Mouse (Mus musculus) urinary bladder, postnatal 14 days (tissue): ENCODE data around the gene Rftn1.

Source experiments
- DNase-seq: peaks from one replicate; pipeline ENCODE4 v3.0.0; 2021; ENCODE audit warnings: low spot score

The Rftn1 gene

GRCm38 (mm10) chr17:50201828-50202445, 11.5 kb upstream of the Rftn1 start:
- no peak for DNase-seq

GRCm38 (mm10) chr17:50199075-50199850, 8.8 kb upstream of the Rftn1 start:
- DNase-seq: no peak

- DNase-seq: no peak
Observed at GRCm38 (mm10) chr17:50197572-50197971, 7.1 kb upstream of the Rftn1 start.

GRCm38 (mm10) chr17:50196005-50196672, 5.7 kb upstream of the Rftn1 start:
- DNase-seq: no peak

- no peak for DNase-seq
Observed at GRCm38 (mm10) chr17:50195399-50195798, 4.9 kb upstream of the Rftn1 start.

- DNase-seq: no peak
Observed at GRCm38 (mm10) chr17:50194541-50194940, 4.1 kb upstream of the Rftn1 start.

GRCm38 (mm10) chr17:50193653-50194052, 3.2 kb upstream of the Rftn1 start:
- DNase-seq: no peak

GRCm38 (mm10) chr17:50192376-50192940, 2.0 kb upstream of the Rftn1 start:
- DNase-seq: no peak

- no peak for DNase-seq
Observed at GRCm38 (mm10) chr17:50191318-50191957, 964 bp upstream of the Rftn1 start.

GRCm38 (mm10) chr17:50189381-50190012, 977 bp downstream of the Rftn1 start:
- peak; percentile 46 for DNase-seq

- DNase-seq: no peak
Observed at GRCm38 (mm10) chr17:50188662-50189345, 1.7 kb downstream of the Rftn1 start.

- DNase-seq: no peak
Observed at GRCm38 (mm10) chr17:50185616-50186015, 4.9 kb downstream of the Rftn1 start.

GRCm38 (mm10) chr17:50185083-50185482, 5.4 kb downstream of the Rftn1 start:
- no peak for DNase-seq

- DNase-seq: no peak
Observed at GRCm38 (mm10) chr17:50184217-50185038, 6.0 kb downstream of the Rftn1 start.

- DNase-seq: no peak
Observed at GRCm38 (mm10) chr17:50183300-50183699, 7.2 kb downstream of the Rftn1 start.

- no peak for DNase-seq
Observed at GRCm38 (mm10) chr17:50182542-50182951, 7.9 kb downstream of the Rftn1 start.

- no peak for DNase-seq
Observed at GRCm38 (mm10) chr17:50180899-50181570, 9.4 kb downstream of the Rftn1 start.

GRCm38 (mm10) chr17:50173776-50174175, 16.7 kb downstream of the Rftn1 start:
- DNase-seq: no peak

GRCm38 (mm10) chr17:50173368-50173767, 17.1 kb downstream of the Rftn1 start:
- DNase-seq: no peak

GRCm38 (mm10) chr17:50172795-50173194, 17.7 kb downstream of the Rftn1 start:
- no peak for DNase-seq
